Mouse (Mus musculus) limb, embryonic 12.5 days (tissue): Measurements from ENCODE around the gene Rnf115. TPM values are rescaled to one million over a fixed set of nuclear protein-coding genes. Genes with fewer than 3 reads are reported as not detected.

ENCODE experiments used
- ATAC-seq: fragments of 200-750 bp; cut with Nextera tagmentation; 2 replicates; pipeline ENCODE4 v1.8.0; 2017; ENCODE audit warnings: low read depth, moderate TSS enrichment; ENCODE audit not compliant: insufficient number of reproducible peaks, insufficient read depth, low FRiP score, low TSS enrichment
- H3K27ac ChIP-seq: fragments of 300-500 bp; sonication (generic); 2 replicates; pipeline ENCODE4 v1.5.1; 2016; ENCODE audit warnings: mild to moderate bottlenecking, moderate library complexity
- H3K27me3 ChIP-seq: fragments of 300-500 bp; sonication (generic); 2 replicates; pipeline ENCODE4 v1.6.1; 2016; ENCODE audit warnings: mild to moderate bottlenecking, moderate library complexity
- H3K36me3 ChIP-seq: fragments of 300-500 bp; sonication (generic); 2 replicates; pipeline ENCODE4 v1.6.1; 2016; ENCODE audit warnings: mild to moderate bottlenecking, moderate library complexity
- H3K4me1 ChIP-seq: fragments of 300-500 bp; sonication (generic); replicated peaks from 2 replicates; pipeline ENCODE4 v1.6.1; 2016
- H3K4me2 ChIP-seq: fragments of 300-500 bp; sonication (generic); 2 replicates; pipeline ENCODE4 v1.6.1; 2016; ENCODE audit warnings: mild to moderate bottlenecking, moderate library complexity
- H3K4me3 ChIP-seq: fragments of 300-500 bp; sonication (generic); replicated peaks from 2 replicates; pipeline ENCODE4 v1.5.1; 2016; ENCODE audit warnings: mild to moderate bottlenecking
- H3K9ac ChIP-seq: fragments of 300-500 bp; sonication (generic); replicated peaks from 2 replicates; pipeline ENCODE4 v1.6.1; 2016; ENCODE audit warnings: mild to moderate bottlenecking, moderate library complexity
- H3K9me3 ChIP-seq: fragments of 300-500 bp; sonication (generic); 2 replicates; pipeline ENCODE4 v1.6.1; 2016; ENCODE audit warnings: mild to moderate bottlenecking, moderate library complexity
- WGBS: fragments of 180-500 bp; shearing (Covaris S2); methylation state at CpG from one replicate; pipeline ENCODE4 v1.1.7; 2016; 5-methylcytosine and 5-hydroxymethylcytosine counted together
- polyA plus RNA-seq: library from polyadenylated mRNA; unstranded; fragments of >200 nt; fragmentation: Nextera tagmentation; extraction: Ambion mirVana; gene quantifications from 2 replicates; pipeline ENCODE4 v1.2.1, GENCODE M21; 2016

Rnf115 gene
- polyA plus RNA-seq, 1 experiment from 2014 or later = 64.4 TPM

GRCm38 (mm10) chr3:96820116-96820915, 92.9 kb downstream of the Rnf115 start:
- H3K36me3 ChIP-seq = no peaks in the 10 kb centered on the region
- H3K4me1 ChIP-seq = 0 out of 2 replicates have a peak, but pooled peaks cover 7% of the 10 kb centered on the region
- H3K9ac ChIP-seq = no peak overlapping the region
- no peak overlapping the region for H3K4me2 ChIP-seq
- 70% methylated on average over 6 of the region's 6 CpGs for WGBS
- 0 out of 2 replicates have a peak, but pooled peaks cover 4% of the 10 kb centered on the region for H3K27me3 ChIP-seq
- no peak overlapping the region for H3K27ac ChIP-seq
- ATAC-seq = no peak
- H3K9me3 ChIP-seq = peaks cover 4% of the 10 kb centered on the region; the same call in 1 of the 2 replicates
- H3K4me3 ChIP-seq = no peak overlapping the region

DNA sequence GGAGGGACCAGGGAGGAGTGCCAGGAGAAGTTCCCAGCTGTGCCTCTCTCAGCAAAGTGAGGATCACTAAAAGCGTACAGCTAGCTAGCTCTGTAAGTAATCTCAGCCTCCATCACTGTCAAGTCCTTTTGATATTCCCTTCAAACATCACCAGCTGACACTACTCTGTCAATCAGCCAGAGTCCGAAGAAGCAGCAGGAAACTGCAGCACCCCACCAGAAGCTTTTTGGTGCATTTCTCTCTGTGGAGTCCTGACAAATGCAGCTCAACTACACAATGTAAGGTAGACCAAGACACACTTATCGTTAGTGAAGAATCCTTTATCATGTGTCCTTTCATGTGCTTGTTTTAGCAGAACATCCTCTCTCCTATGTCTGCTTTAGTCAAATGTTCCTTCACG, 94.1 kb downstream of the Rnf115 start:
- no peak overlapping the region for H3K27ac ChIP-seq
- ATAC-seq = no peak
- H3K27me3 ChIP-seq = no peaks in the 10 kb centered on the region
- no peaks in the 10 kb centered on the region for H3K36me3 ChIP-seq
- H3K9me3 ChIP-seq = peaks cover 4% of the 10 kb centered on the region; the same call in 1 of the 2 replicates
- 92% methylated on average over 4 of the region's 4 CpGs for WGBS
- H3K4me1 ChIP-seq = 0 out of 2 replicates have a peak, but pooled peaks cover 9% of the 10 kb centered on the region
- no peak overlapping the region for H3K4me2 ChIP-seq
- no peak overlapping the region for H3K9ac ChIP-seq
- no peak overlapping the region for H3K4me3 ChIP-seq

DNA sequence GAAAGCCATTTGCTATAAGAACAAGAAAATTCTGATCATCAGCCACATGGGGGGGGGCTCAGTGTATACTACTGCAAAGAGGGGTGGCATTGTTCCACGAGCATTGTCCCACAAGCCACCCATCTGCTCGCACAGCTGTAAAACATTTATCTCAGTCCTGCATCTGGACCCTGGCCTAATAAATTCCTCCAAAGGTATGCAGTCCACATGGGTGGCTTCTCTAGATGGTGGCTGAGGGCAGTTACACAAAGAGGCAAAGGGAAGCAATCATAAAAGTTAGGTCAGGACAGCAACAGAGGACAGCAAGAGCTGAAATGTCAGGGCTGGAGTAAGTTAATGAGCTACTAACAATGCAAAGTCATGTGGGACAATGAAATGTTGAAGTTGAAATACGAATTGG, 96.2 kb downstream of the Rnf115 start:
- H3K4me2 ChIP-seq = no peak overlapping the region
- no peaks in the 10 kb centered on the region for H3K27me3 ChIP-seq
- H3K4me3 ChIP-seq = no peak overlapping the region
- no peak overlapping the region for H3K9ac ChIP-seq
- H3K27ac ChIP-seq = no peak overlapping the region
- H3K36me3 ChIP-seq = no peaks in the 10 kb centered on the region
- 30% methylated on average over 3 of the region's 3 CpGs for WGBS
- H3K4me1 ChIP-seq = 0 out of 2 replicates have a peak, but pooled peaks cover 9% of the 10 kb centered on the region
- no peak for ATAC-seq
- no peaks in the 10 kb centered on the region for H3K9me3 ChIP-seq

- H3K4me2 ChIP-seq = no peak overlapping the region
- H3K9ac ChIP-seq = no peak overlapping the region
- no peak overlapping the region for H3K27ac ChIP-seq
- no peaks in the 10 kb centered on the region for H3K36me3 ChIP-seq
- 0 out of 2 replicates have a peak, but pooled peaks cover 9% of the 10 kb centered on the region for H3K4me1 ChIP-seq
- H3K27me3 ChIP-seq = no peaks in the 10 kb centered on the region; the same call in 1 of the 2 replicates
- no peaks in the 10 kb centered on the region for H3K9me3 ChIP-seq
- 80% methylated on average over 12 of the region's 12 CpGs for WGBS
- no peak for ATAC-seq
- H3K4me3 ChIP-seq = no peak overlapping the region
Observed at GRCm38 (mm10) chr3:96824614-96825013, 97.2 kb downstream of the Rnf115 start.

- Histone ChIP-seq H3K36me3 (no peaks in the 10 kb centered on the region), H3K4me1 (0 out of 2 replicates have a peak, but pooled peaks cover 9% of the 10 kb centered on the region), H3K27ac (no peak overlapping the region), H3K9ac (no peak overlapping the region), H3K4me2 (no peak overlapping the region), H3K9me3 (no peaks in the 10 kb centered on the region), H3K27me3 (no peaks in the 10 kb centered on the region; the same call in 1 of the 2 replicates), H3K4me3 (no peak overlapping the region)
- no peak for ATAC-seq
- WGBS = 54% methylated on average over 11 of the region's 11 CpGs
Observed at GRCm38 (mm10) chr3:96825261-96825660, 97.8 kb downstream of the Rnf115 start.

GRCm38 (mm10) chr3:96828308-96828864, 100.9 kb downstream of the Rnf115 start:
- 31% methylated on average over 15 of the region's 15 CpGs for WGBS
- H3K4me3 ChIP-seq = no peak overlapping the region
- 0 out of 2 replicates have a peak, but pooled peaks cover 9% of the 10 kb centered on the region for H3K4me1 ChIP-seq
- no peak overlapping the region for H3K9ac ChIP-seq
- H3K27ac ChIP-seq = no peak overlapping the region
- H3K27me3 ChIP-seq = no peaks in the 10 kb centered on the region; the same call in 1 of the 2 replicates
- no peaks in the 10 kb centered on the region for H3K9me3 ChIP-seq
- no peak overlapping the region for H3K4me2 ChIP-seq
- ATAC-seq = no peak
- H3K36me3 ChIP-seq = no peaks in the 10 kb centered on the region

- 67% methylated on average over 1 of the region's 1 CpGs for WGBS
- Histone ChIP-seq H3K4me3 (no peak within 1 kb of the TSS), H3K9ac (no peak within 1 kb of the TSS), H3K4me1 (0 out of 2 replicates have a peak, but pooled peaks cover 3% of the 10 kb centered on the region), H3K27me3 (no peaks in the 10 kb centered on the region; the same call in 1 of the 2 replicates), H3K9me3 (no peaks in the 10 kb centered on the region), H3K36me3 (no peaks in the 10 kb centered on the region), H3K4me2 (no peak within 1 kb of the TSS), H3K27ac (no peak within 1 kb of the TSS)
- ATAC-seq = no peak
Observed at GRCm38 (mm10) chr3:96828984-96829383, 101.5 kb downstream of the Rnf115 start, which contains the start of the genes Pdzk1 and Cd160. Gene Pdzk1, plus strand, starts transcription at chr3:96829284. Gene Cd160, minus strand, starts transcription at chr3:96829351.

DNA sequence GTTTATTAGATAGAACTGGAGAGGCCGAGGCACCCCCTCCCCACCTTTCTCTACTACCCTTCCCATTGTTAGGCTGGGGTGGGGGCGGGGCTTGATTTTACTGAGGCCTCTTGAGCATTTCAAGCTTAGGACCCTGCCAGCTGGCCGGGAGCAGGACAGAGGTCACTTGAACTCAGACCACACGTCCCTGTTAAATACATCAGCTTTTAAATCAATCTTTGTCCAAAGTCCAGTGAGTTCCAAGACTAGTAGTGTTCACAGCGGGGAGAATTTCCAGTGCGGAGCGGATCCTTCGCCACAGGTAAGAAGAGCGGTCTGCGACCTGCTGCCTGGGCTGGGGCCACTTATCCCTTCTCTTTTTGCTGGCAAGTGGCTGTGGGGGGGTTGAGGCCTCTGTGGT, 102.4 kb downstream of the Rnf115 start:
- WGBS = 78% methylated on average over 10 of the region's 10 CpGs
- Histone ChIP-seq H3K27me3 (no peaks in the 10 kb centered on the region; the same call in 1 of the 2 replicates), H3K4me2 (no peak overlapping the region)

DNA sequence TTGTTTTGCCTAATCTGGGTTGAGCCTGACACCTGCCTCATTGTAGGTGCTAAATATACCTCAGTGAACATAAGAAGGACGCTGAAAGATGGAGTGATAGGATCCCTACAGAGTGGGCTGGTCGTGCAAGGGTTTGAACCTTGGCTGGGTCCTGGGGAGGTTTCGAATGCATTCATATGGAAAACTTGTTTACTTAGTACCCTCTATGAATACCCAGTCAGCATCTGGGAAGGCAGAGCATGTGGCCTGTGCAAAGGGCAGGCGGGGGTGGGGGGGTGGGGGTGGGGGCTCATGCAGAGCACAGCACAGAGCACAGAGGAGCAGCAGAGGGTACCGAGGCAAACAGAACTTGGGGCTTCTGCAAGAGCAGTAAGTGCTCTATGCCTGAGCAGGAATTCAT, 105.5 kb downstream of the Rnf115 start:
- Histone ChIP-seq H3K4me3 (no peak overlapping the region), H3K9me3 (no peaks in the 10 kb centered on the region), H3K9ac (no peak overlapping the region), H3K4me1 (no peaks in the 10 kb centered on the region), H3K27ac (no peak overlapping the region), H3K4me2 (no peak overlapping the region), H3K27me3 (no peaks in the 10 kb centered on the region; the same call in 1 of the 2 replicates), H3K36me3 (no peaks in the 10 kb centered on the region)
- WGBS = 37% methylated on average over 5 of the region's 5 CpGs
- ATAC-seq = no peak

More for the DNA sequence above, 102.4 kb downstream of the Rnf115 start:
- H3K9me3 ChIP-seq = no peaks in the 10 kb centered on the region
- no peak overlapping the region for H3K27ac ChIP-seq
- 0 out of 2 replicates have a peak, but pooled peaks cover 3% of the 10 kb centered on the region for H3K4me1 ChIP-seq
- H3K9ac ChIP-seq = no peak overlapping the region
- no peak overlapping the region for H3K4me3 ChIP-seq
- no peak for ATAC-seq
- H3K36me3 ChIP-seq = no peaks in the 10 kb centered on the region

DNA sequence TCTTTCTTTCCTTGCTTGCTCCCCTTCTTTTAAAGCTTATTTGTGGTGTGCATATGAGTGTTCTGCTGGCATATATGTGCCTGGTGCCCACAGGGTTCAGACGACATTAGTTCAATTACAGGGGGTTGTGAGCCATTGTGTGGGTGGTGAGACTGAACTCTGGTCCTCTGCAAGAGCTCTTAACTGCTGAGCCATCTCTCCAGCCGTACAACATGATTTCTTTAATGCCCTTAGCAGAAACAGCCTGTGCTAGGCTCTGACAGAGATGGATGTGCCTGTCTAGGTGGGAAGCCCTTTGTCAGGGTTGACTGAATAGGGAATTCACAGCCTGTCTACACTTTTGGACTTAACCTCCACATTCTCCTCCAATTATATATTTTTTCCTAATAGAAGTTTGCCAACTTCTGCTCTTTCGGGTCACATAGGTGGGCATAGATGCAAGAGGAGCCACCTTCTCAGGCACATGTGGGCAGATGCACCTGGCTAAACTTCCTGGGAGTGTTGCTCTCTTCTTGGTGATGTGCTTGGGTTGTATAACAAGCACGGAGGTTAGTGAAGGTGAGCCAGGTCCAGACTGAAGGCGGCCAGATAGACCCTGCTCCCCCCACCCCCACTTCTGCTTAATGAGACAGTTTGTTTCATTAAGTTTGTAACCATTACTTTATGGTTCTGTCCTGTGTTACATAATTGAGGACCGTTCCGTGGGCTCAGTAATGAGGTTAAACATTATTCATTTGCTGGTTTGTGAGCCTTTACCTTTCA, 107.3 kb downstream of the Rnf115 start:
- no peaks in the 10 kb centered on the region for H3K4me1 ChIP-seq
- H3K27ac ChIP-seq = no peak overlapping the region
- H3K4me2 ChIP-seq = no peak overlapping the region
- no peak for ATAC-seq
- no peak overlapping the region for H3K4me3 ChIP-seq
- H3K36me3 ChIP-seq = no peaks in the 10 kb centered on the region
- H3K27me3 ChIP-seq = no peaks in the 10 kb centered on the region
- WGBS = 57% methylated on average over 7 of the region's 7 CpGs
- no peaks in the 10 kb centered on the region for H3K9me3 ChIP-seq
- no peak overlapping the region for H3K9ac ChIP-seq

DNA sequence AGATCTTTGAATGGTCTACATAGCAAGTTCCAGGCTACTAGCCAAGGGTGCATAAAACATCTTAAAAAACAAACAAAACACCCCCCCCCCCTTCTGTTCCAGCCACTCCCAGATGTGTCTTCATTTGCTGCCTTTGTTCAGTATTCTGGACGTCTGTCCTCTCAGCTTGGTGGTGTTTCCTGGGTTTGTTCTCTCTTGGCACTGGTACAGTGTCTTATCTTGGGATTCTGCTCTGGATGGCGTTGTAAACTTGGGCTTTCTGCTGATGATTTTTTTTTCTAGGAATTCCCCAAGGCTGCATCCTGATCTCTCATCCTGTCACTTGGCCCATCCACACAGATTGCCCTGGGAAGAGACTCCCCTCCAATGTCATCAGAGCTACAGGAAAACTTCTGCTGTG, 109.0 kb downstream of the Rnf115 start:
- H3K4me2 ChIP-seq = no peak overlapping the region
- H3K36me3 ChIP-seq = no peaks in the 10 kb centered on the region
- no peaks in the 10 kb centered on the region for H3K4me1 ChIP-seq
- H3K9me3 ChIP-seq = no peaks in the 10 kb centered on the region
- no peak for ATAC-seq
- H3K9ac ChIP-seq = no peak overlapping the region
- 78% methylated on average over 2 of the region's 2 CpGs for WGBS
- H3K27me3 ChIP-seq = no peaks in the 10 kb centered on the region
- no peak overlapping the region for H3K4me3 ChIP-seq
- H3K27ac ChIP-seq = no peak overlapping the region
